Mouse (Mus musculus): ENCODE data around the gene Pde8b. TPM values are rescaled to one million over a fixed set of nuclear protein-coding genes. Genes with fewer than 3 reads are reported as not detected.

Gene Pde8b
- polyA plus RNA-seq (2015; fragmentation: Nextera tagmentation; extraction: Ambion mirVana), result 0.40 and 0.69 TPM in 2 replicates

DNA sequence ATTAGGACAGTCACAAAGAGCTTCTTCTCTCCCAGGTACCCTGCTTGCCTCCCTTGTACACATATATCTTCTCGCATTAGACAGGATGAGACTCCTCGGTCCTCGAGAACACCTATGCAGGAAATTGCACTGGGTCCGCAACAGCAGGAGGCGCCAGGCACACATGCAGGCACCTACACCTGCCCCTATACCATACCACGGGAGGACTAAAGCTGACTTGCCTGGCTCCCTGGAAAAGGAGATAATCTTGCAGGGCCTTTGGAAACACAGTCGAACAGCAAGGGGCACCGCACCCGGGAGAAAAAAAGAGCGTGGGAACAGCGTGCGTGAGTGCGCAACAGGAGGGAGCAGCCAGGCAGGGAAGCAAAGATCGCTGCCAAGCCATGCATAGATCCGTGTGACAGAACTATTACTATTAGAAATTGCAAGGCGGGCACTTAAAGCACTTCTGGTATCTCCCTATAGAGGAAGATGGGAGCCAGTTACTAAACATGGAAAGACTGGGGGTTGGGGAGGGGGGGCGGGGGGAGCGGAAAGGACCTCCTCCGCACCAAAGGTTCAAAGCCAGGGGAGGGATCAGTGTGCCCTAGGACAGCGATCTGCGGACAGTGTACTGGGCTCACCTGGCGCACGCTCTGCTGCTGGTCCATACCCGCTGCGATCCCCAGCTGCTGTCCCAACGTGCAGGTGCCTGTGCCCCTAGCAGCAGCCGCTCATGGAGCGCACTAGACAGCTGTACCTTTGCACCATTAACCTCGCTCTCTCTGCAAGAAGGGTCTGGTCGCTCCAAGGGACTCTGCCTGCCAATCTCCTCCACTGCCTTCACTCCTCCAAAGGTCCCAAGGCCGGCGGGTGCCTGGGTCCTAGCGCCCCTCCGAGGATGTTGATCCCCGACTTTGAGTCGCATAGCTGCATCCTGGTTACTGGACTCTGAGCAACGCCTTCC is at the start of gene Pde8b:
Gene Pde8b (minus strand): TSS at position 826 of the 946 bp plus-strand sequence.
- peak within 1 kb of the TSS; percentile 11; the same call in 1 of the 2 replicates for H3K4me3 ChIP-seq (ENCODE audit: low read depth, low read length)
- H3K9ac ChIP-seq (ENCODE audit: low read depth, low read length), result no peak within 1 kb of the TSS
- no peak within 1 kb of the TSS for H3K27ac ChIP-seq (ENCODE audit: low read length)
- H3K9me3 ChIP-seq (replicated peaks; ENCODE audit: control insufficient read depth, low read length), result no peaks in the 10 kb centered on the region
- WGBS (ENCODE audit: insufficient replicate concordance), result 7% methylated on average over 35 of the region's 37 CpGs
- no peaks in the 10 kb centered on the region for H3K36me3 ChIP-seq (ENCODE audit: control insufficient read depth, insufficient read depth)
- ATAC-seq (ENCODE audit: low read depth), result no peak
- H3K4me1 ChIP-seq (ENCODE audit: control insufficient read depth, low read depth, low read length), result no peaks in the 10 kb centered on the region
- peak within 1 kb of the TSS; percentile 38 for H3K4me2 ChIP-seq (ENCODE audit: low read depth, low read length)
- H3K27me3 ChIP-seq (ENCODE audit: control insufficient read depth, insufficient read depth, low read depth, low read length), result no peaks in the 10 kb centered on the region; the same call in 1 of the 2 replicates

DNA sequence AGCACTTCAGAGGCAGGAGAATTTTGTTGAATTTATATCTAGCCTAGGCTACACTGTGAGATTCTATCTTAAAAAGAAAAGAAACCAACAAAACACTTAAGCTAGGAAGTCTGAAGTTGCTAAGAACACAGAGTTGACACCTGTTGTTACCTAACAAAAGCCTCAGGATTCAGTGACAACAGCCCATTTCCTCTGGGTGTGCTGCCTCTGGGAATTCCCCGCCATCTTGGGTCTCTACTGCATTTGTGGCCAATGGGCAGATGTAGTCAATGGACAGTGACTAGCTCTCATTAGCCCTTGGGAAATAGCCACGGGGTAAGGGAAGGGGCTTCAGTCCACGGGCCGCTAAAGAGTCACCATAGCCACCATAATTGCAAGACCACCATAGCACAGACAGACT is 41.8 kb upstream of the Pde8b start:
- H3K9me3 ChIP-seq (replicated peaks; ENCODE audit: control insufficient read depth, low read length), result no peaks in the 10 kb centered on the region
- H3K4me2 ChIP-seq (ENCODE audit: low read depth, low read length), result no peak overlapping the region
- no peak for ATAC-seq (ENCODE audit: low read depth)
- H3K27ac ChIP-seq (ENCODE audit: low read length), result no peak overlapping the region
- no peak overlapping the region for H3K9ac ChIP-seq (ENCODE audit: low read depth, low read length)
- 67% methylated on average over 4 of the region's 4 CpGs for WGBS (ENCODE audit: insufficient replicate concordance)
- H3K27me3 ChIP-seq (ENCODE audit: control insufficient read depth, insufficient read depth, low read depth, low read length), result no peaks in the 10 kb centered on the region
- no peaks in the 10 kb centered on the region for H3K4me1 ChIP-seq (ENCODE audit: control insufficient read depth, low read depth, low read length)
- H3K36me3 ChIP-seq (ENCODE audit: control insufficient read depth, insufficient read depth), result no peaks in the 10 kb centered on the region
- H3K4me3 ChIP-seq (ENCODE audit: low read depth, low read length), result no peak overlapping the region

DNA sequence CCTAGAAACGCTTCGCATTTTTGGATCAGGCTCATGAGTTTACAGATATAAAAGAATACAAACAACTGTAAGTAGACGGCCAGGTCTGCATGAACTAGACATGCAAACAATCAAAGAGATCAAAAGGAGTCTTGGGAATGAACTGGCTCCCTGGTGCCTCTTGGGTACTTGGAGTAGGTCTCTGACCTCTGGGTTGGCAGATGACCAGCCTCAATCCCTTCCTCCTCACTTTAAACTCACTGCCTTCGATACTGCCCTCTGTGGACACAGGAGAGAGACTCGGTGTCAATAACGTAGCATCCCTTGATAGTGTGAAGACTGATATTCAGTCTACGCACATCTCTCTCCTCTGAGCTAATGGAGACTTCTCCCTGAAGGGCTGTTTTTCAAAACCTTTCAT is 37.9 kb upstream of the Pde8b start:
- Histone ChIP-seq H3K36me3 (ENCODE audit: control insufficient read depth, insufficient read depth) (no peaks in the 10 kb centered on the region), H3K4me3 (ENCODE audit: low read depth, low read length) (no peak overlapping the region), H3K9ac (ENCODE audit: low read depth, low read length) (no peak overlapping the region), H3K27ac (ENCODE audit: low read length) (no peak overlapping the region), H3K9me3 (replicated peaks; ENCODE audit: control insufficient read depth, low read length) (no peaks in the 10 kb centered on the region), H3K4me1 (ENCODE audit: control insufficient read depth, low read depth, low read length) (no peaks in the 10 kb centered on the region), H3K27me3 (ENCODE audit: control insufficient read depth, insufficient read depth, low read depth, low read length) (no peaks in the 10 kb centered on the region), H3K4me2 (ENCODE audit: low read depth, low read length) (no peak overlapping the region)
- ATAC-seq (ENCODE audit: low read depth), result no peak
- 67% methylated on average over 7 of the region's 7 CpGs for WGBS (ENCODE audit: insufficient replicate concordance)

DNA sequence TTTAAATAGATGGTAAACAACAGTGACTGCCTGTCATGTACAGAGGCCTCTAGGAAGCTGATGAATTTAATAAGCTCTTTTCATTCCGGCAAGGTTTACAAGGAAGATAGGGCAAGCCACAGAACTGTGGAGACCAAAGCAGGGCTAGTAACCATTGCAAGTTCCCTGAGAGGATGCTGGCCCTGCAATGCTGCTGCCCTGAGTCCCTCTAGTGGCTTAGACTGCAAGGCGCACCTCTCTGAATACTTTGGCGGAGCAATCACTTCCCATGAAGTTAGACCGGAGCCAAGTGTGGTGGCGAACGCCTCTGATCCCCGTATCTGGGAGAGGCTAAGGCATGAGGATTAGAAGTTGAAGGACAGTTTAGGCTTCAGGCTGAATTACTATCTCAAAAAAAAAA is 36.9 kb upstream of the Pde8b start:
- Histone ChIP-seq H3K9ac (ENCODE audit: low read depth, low read length) (no peak overlapping the region), H3K27me3 (ENCODE audit: control insufficient read depth, insufficient read depth, low read depth, low read length) (no peaks in the 10 kb centered on the region), H3K9me3 (replicated peaks; ENCODE audit: control insufficient read depth, low read length) (no peaks in the 10 kb centered on the region), H3K27ac (ENCODE audit: low read length) (no peak overlapping the region), H3K36me3 (ENCODE audit: control insufficient read depth, insufficient read depth) (no peaks in the 10 kb centered on the region), H3K4me3 (ENCODE audit: low read depth, low read length) (no peak overlapping the region), H3K4me2 (ENCODE audit: low read depth, low read length) (no peak overlapping the region), H3K4me1 (ENCODE audit: control insufficient read depth, low read depth, low read length) (no peaks in the 10 kb centered on the region)
- 6% methylated on average over 7 of the region's 7 CpGs for WGBS (ENCODE audit: insufficient replicate concordance)
- ATAC-seq (ENCODE audit: low read depth), result no peak

DNA sequence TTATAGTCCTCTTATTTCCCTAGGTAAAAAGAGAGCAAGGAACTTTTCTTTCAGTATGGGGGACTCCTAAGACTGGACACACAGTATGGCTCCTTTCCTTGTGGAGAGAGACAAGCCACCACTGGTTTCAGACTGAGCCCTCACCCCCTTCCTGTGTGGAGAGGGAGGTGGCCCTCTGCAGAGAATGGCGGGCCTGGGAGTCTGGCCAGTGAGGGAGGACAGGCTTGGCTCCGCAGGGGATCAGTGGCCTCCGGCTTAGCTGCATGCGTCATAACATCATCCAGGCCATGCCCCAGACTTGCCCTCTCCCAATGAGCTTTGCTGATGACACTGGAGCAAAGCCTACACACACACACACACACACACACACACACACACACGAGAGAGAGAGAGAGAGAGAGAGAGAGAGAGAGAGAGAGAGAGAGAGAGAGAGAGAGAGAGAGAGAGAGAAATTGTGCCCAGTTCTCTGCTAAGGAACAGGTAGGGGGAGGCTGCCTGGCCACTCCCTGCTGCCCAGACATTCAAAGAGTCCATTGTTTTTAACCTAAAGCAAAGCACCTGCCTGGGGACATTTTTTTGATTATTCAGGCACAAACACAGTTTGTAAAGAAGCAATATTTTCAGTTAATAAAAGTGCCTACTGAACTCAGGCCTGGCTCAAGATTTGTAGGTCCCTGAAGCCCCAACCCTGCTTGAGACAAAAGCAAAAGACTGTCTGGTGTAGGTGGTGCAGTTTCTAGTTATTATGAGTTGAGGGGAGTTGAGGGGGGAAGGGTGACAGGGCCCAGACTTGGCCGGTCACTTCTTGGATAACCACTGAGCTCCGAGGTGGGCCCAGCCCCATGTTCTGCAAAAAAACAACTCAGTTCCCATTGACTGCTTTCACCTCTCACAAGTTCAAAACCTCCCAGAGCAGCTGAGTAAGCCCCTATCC is 31.9 kb upstream of the Pde8b start:
- no peaks in the 10 kb centered on the region for H3K4me1 ChIP-seq (ENCODE audit: control insufficient read depth, low read depth, low read length)
- no peak overlapping the region for H3K27ac ChIP-seq (ENCODE audit: low read length)
- ATAC-seq (ENCODE audit: low read depth), result no peak
- H3K27me3 ChIP-seq (ENCODE audit: control insufficient read depth, insufficient read depth, low read depth, low read length), result no peaks in the 10 kb centered on the region
- H3K4me2 ChIP-seq (ENCODE audit: low read depth, low read length), result no peak overlapping the region
- no peak overlapping the region for H3K4me3 ChIP-seq (ENCODE audit: low read depth, low read length)
- 49% methylated on average over 6 of the region's 7 CpGs for WGBS (ENCODE audit: insufficient replicate concordance)
- H3K36me3 ChIP-seq (ENCODE audit: control insufficient read depth, insufficient read depth), result no peaks in the 10 kb centered on the region
- no peaks in the 10 kb centered on the region for H3K9me3 ChIP-seq (replicated peaks; ENCODE audit: control insufficient read depth, low read length)
- no peak overlapping the region for H3K9ac ChIP-seq (ENCODE audit: low read depth, low read length)

DNA sequence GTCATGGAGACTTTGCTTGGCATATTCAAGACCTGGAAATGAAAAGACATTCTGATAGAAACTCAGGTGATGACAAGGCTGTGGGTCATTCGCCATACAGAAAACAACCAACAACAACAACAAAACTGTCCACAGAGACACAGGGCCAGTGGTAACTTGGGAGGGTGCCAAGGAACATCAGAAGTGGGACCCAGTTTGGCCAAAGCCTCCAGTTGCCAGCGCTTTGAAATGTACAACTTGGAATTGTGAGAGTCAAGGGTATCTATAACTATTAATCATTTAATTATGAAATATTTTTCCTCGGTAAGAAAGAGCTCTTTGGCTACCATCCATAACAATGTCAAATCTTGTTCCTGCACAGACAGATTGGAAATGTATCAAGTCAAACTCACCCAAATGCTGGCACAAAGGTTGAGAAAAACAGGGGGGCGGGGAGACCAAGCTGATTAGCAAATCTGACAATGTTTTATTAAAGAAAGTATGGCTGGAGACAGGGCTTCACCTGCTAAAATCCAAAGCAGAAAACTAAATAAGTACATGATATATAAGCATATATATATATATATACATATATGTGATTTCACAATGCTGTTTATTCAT is 28.4 kb upstream of the Pde8b start:
- no peak overlapping the region for H3K9ac ChIP-seq (ENCODE audit: low read depth, low read length)

DNA sequence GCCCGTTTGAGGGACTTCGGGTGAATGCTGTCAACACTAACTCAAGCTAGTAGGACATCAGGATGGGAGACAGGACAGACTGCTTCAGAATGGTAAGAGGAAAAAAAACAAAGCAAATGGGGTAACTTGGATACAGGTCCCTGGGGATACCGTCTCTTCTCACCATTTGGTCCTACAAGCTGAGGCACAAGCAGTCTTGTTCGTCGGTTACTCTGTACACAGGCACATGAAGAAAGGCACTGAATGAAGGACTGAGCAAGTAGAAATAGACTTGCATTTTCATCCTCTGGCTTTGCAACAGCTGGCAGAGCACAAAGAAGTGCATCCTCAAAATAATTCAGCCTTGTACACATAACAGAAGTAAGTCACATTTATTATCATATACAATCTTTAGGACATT is 14.6 kb upstream of the Pde8b start:
- no peaks in the 10 kb centered on the region for H3K27me3 ChIP-seq (ENCODE audit: control insufficient read depth, insufficient read depth, low read depth, low read length)
- 65% methylated on average over 5 of the region's 5 CpGs for WGBS (ENCODE audit: insufficient replicate concordance)
- H3K27ac ChIP-seq (ENCODE audit: low read length), result no peak overlapping the region
- H3K4me1 ChIP-seq (ENCODE audit: control insufficient read depth, low read depth, low read length), result no peaks in the 10 kb centered on the region
- ATAC-seq (ENCODE audit: low read depth), result no peak
- H3K9me3 ChIP-seq (replicated peaks; ENCODE audit: control insufficient read depth, low read length), result no peaks in the 10 kb centered on the region
- H3K36me3 ChIP-seq (ENCODE audit: control insufficient read depth, insufficient read depth), result no peaks in the 10 kb centered on the region
- no peak overlapping the region for H3K4me2 ChIP-seq (ENCODE audit: low read depth, low read length)
- H3K4me3 ChIP-seq (ENCODE audit: low read depth, low read length), result no peak overlapping the region
- no peak overlapping the region for H3K9ac ChIP-seq (ENCODE audit: low read depth, low read length)

More for the DNA sequence above, 28.4 kb upstream of the Pde8b start:
- no peak overlapping the region for H3K27ac ChIP-seq (ENCODE audit: low read length)
- no peaks in the 10 kb centered on the region for H3K27me3 ChIP-seq (ENCODE audit: control insufficient read depth, insufficient read depth, low read depth, low read length)
- H3K36me3 ChIP-seq (ENCODE audit: control insufficient read depth, insufficient read depth), result no peaks in the 10 kb centered on the region
- WGBS (ENCODE audit: insufficient replicate concordance), result 63% methylated on average over 4 of the region's 4 CpGs
- ATAC-seq (ENCODE audit: low read depth), result no peak
- no peak overlapping the region for H3K4me3 ChIP-seq (ENCODE audit: low read depth, low read length)
- no peaks in the 10 kb centered on the region for H3K9me3 ChIP-seq (replicated peaks; ENCODE audit: control insufficient read depth, low read length)
- H3K4me1 ChIP-seq (ENCODE audit: control insufficient read depth, low read depth, low read length), result no peaks in the 10 kb centered on the region
- H3K4me2 ChIP-seq (ENCODE audit: low read depth, low read length), result no peak overlapping the region

DNA sequence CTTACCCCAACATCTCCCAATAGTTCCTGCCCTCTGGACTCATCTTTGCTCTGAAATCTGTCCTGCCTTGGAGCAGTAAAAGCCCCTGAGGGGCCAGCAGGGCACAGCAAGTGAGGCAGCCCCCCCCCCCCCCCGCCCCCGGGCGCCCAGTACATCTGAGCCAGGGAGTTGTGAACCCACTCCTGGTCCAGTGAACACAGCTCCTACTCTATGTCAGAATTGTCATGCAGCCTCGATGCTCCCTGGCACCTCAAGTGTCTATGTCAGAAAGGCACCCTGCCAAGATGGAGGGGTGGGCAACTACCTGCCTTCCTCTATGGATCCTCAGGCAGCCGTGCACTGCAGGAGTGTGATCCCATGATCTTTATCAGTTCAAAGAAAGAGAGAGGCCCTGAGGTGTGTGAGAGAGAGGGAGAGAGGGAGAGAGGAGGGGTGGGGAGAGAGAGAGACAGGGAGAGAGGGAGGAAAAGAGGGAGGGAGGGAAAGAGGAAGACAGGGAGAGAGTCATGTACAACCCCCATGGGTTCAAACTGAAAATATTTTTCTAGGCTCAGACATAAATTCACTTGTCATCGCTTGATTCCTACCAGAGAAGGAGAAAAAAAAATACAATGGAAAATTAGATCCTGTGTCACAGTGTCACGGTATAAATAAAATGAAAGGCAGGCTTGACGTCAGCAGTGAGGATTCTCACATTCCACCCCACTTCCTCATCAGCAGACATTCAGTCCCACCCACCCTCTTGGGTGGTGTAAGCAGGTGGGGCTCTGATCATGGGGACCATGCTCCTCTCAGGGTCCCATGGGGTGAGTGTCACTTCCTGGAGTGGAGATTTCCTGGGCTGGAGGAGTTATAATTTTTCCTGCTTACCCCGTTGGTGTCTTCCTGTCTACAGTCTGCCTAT is 11.0 kb upstream of the Pde8b start:
- H3K4me1 ChIP-seq (ENCODE audit: control insufficient read depth, low read depth, low read length), result no peaks in the 10 kb centered on the region
- no peaks in the 10 kb centered on the region for H3K36me3 ChIP-seq (ENCODE audit: control insufficient read depth, insufficient read depth)
- no peak overlapping the region for H3K4me2 ChIP-seq (ENCODE audit: low read depth, low read length)
- H3K4me3 ChIP-seq (ENCODE audit: low read depth, low read length), result no peak overlapping the region
- no peak for ATAC-seq (ENCODE audit: low read depth)
- no peak overlapping the region for H3K9ac ChIP-seq (ENCODE audit: low read depth, low read length)
- H3K27ac ChIP-seq (ENCODE audit: low read length), result no peak overlapping the region
- no peaks in the 10 kb centered on the region for H3K9me3 ChIP-seq (replicated peaks; ENCODE audit: control insufficient read depth, low read length)
- H3K27me3 ChIP-seq (ENCODE audit: control insufficient read depth, insufficient read depth, low read depth, low read length), result no peaks in the 10 kb centered on the region
- WGBS (ENCODE audit: insufficient replicate concordance), result 54% methylated on average over 9 of the region's 9 CpGs

All from liver, embryonic 16.5 days (tissue).